Mouse (Mus musculus) subcutaneous adipose tissue, adult 2 months (tissue): Measurements from ENCODE around the gene Krt84. TPM values are rescaled to one million over a fixed set of nuclear protein-coding genes. Genes with fewer than 3 reads are reported as not detected.

Experiments used
- polyA plus RNA-seq: library from polyadenylated mRNA; depleted of rRNA; stranded (reverse); fragments of >200 nt; gene quantifications from 2 replicates; pipeline ENCODE4 v1.2.3, GENCODE M21; 2012; ENCODE audit warnings: low replicate concordance; rRNA removed

Gene Krt84
- not detected in 2 replicates for polyA plus RNA-seq

DNA sequence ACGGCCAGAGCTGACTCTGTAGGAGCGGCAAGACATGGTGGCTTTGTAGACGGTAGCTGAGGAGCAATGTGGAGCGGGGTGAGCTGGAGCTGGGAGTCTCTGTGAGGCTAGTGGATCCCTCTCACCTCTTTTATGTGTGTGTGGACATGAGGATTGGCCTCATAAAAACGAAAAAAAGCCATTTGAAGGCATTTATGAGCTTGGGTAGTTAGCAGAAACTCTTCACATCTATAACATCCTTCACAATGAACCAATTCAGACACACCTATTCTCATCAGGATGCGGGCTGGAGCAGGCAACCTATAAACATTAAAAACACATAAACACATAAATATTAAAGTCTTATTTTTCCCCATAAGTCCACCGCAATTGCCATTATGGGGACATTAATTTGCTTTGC lies at the start of gene Krt84:
Krt84 (minus strand) TSS at position 101 of the 400 bp plus-strand sequence.

DNA sequence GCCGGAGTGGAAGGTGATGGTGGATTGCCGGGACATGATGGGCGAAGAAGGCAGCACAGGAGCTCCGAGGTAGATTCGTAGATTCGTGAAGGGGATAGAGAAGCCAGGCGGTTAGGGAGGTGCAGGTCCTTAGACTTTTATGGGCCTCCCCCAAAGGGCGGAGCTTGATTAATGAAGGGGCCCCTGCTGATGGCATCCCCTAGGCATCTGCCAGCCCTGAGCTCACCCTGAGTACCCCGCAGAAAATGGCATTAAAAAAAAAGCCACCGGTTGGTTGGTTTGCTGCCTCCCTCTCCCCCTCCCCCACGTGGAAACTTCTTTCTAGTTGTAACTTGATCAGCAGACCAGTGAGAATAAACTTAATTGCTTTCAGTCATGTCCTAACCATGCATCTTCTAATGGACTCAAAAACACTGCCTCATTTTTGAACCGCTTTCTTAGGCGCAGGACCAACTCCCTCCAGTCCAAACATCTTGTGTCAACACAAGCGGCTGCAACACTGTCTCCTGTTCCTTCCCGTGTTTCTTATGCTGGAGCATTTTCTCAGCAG lies 41.3 kb upstream of the Krt84 start, which contains the start of gene Krt75:
Krt75 (minus strand) TSS at position 109 of the 550 bp plus-strand sequence.

DNA sequence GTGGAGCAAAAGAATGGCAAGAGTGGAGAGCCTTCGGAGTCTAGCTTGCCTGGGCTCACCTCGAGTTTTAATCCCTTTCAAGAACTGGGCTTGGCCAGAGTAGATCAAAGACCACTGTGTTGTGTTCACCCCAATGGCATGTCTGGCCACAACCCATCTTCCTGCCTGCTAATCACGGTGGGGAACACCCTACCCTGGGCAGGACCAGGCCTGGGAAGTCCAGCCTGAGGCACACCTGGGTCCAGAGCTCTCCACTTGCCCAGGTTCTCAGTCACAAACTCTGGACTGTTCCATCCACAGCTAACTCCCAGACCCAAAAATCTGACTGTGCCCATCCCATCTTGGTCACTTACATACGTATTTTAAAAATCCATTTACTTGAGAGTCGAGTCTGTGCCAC lies 30.2 kb upstream of the Krt84 start, which contains the start of gene Krt90:
Krt90 (minus strand) TSS at position 101 of the 400 bp plus-strand sequence.

DNA sequence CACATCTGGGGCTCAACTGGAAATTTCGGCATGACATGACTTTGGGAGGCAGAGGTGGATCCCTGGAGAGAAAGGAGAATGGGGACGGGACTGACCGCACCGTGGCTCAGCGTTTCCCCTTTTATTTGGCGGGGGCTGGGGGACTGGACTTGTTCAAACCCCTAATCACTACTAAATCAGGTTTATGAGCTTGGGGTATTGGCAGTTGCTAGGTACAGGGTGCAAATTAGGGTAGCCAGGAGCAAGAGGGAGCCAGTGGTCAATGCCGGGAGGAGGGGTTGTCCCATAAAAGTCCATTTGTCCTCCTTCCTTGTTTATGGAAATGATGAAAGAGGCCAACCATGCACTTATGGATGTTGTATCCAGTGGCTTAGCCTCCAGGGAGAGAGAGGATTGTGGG lies 17.9 kb upstream of the Krt84 start, which contains the start of gene Krt82:
Krt82 (minus strand) TSS at position 101 of the 400 bp plus-strand sequence.

DNA sequence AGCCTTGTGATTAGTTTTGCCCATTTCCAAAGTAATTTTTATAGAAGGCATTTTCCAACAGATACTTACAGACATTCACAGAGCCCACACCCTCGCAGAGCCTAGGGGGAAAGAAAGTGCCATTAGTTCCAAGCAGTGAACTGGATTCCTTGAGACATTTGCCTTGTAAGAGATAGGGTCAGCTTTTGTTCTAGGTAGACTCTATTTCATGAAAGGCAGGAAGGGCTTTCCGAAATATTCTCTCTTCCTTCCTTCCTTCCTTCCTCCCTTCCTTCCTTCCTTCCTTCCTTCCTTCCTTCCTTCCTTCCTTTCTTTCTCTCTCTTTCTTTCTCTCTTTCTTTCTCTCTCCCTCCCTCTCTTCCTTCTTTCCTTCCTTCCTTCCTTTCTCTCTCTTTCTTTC lies 15.5 kb downstream of the Krt84 start, which contains the start of gene Gm49425:
Gm49425 (minus strand) TSS at position 101 of the 400 bp plus-strand sequence.

DNA sequence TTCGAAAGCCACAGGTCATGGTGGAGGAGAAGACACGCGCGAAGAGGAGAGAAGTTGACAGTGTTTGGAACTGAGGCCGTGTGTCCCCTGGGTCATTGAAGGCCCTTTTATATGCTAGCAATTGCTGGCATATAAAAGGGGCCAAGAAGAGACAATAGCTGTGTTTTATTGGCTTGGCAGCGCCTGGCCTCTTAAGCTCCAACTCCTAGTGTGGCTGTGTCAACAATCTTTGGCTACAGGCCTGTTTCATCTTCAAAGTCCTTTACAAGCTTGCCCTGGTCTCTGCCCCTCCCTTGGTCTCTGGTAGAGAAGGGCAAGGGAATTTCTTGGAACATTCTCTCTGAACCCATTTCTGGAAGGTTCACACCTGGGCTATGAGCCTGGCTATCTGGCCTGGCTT lies 41.2 kb downstream of the Krt84 start, which contains the start of gene Krt83:
Krt83 (minus strand) TSS at position 82 of the 400 bp plus-strand sequence.

Other genes starting within 250 kb of the Krt84 start
- gene Atg101, start 248.5 kb downstream of the Krt84 start, polyA plus RNA-seq: 35.4 and 37.5 TPM in 2 replicates
- gene 6030408B16Rik, start 239.6 kb downstream of the Krt84 start, polyA plus RNA-seq: 3.4 and 39.0 TPM in 2 replicates
- gene Krt80, start 162.7 kb downstream of the Krt84 start, polyA plus RNA-seq: 5.4 and 9.7 TPM in 2 replicates
- 2.1 and 35.5 TPM in 2 replicates for gene Krt7, start 121.8 kb downstream of the Krt84 start, polyA plus RNA-seq
- 0.67 TPM in 1 of 2 replicates, not detected in the other for gene Krt87, start 94.0 kb downstream of the Krt84 start, polyA plus RNA-seq
- gene Krt88, start 85.1 kb downstream of the Krt84 start, polyA plus RNA-seq: not detected in 2 replicates
- 0.35 TPM in 1 of 2 replicates, not detected in the other for gene Krt81, start 69.1 kb downstream of the Krt84 start, polyA plus RNA-seq
- not detected in 2 replicates for gene Krt86, start 59.3 kb downstream of the Krt84 start, polyA plus RNA-seq
- gene Krt83, start 41.3 kb downstream of the Krt84 start, polyA plus RNA-seq: 19.3 TPM in 1 of 2 replicates, not detected in the other
- gene Gm49425, start 15.6 kb downstream of the Krt84 start, polyA plus RNA-seq: 3.8 TPM in 1 of 2 replicates, not detected in the other
- gene Krt82, start 17.8 kb upstream of the Krt84 start, polyA plus RNA-seq: not detected in 2 replicates
- 0.84 TPM in 1 of 2 replicates, not detected in the other for gene Krt90, start 30.1 kb upstream of the Krt84 start, polyA plus RNA-seq
- not detected in 2 replicates for gene Krt75, start 41.1 kb upstream of the Krt84 start, polyA plus RNA-seq
- not detected in 2 replicates for gene Gm5414, start 95.4 kb upstream of the Krt84 start, polyA plus RNA-seq
- gene Gm5478, start 114.6 kb upstream of the Krt84 start, polyA plus RNA-seq: not detected in 2 replicates
- gene Krt6b, start 147.5 kb upstream of the Krt84 start, polyA plus RNA-seq: not detected in 2 replicates
- gene Krt6a, start 161.5 kb upstream of the Krt84 start, polyA plus RNA-seq: not detected in 2 replicates
- gene Krt5, start 180.1 kb upstream of the Krt84 start, polyA plus RNA-seq: 0.07 and 3.5 TPM in 2 replicates
- gene Krt71, start 210.3 kb upstream of the Krt84 start, polyA plus RNA-seq: not detected in 2 replicates